Mouse (Mus musculus) liver, embryonic 14.5 days (tissue): ENCODE measurements around the gene Bcar3.

Experiments
- CTCF ChIP-seq: IDR thresholded peaks from 2 replicates; pipeline ENCODE4 v1.5.1; 2016; ENCODE audit warnings: antibody characterized with exemption, low read depth, control low read depth
- EP300 ChIP-seq: IDR thresholded peaks from 2 replicates; pipeline ENCODE4 v1.6.1; 2016; ENCODE audit warnings: antibody characterized with exemption, low read depth

DNA sequence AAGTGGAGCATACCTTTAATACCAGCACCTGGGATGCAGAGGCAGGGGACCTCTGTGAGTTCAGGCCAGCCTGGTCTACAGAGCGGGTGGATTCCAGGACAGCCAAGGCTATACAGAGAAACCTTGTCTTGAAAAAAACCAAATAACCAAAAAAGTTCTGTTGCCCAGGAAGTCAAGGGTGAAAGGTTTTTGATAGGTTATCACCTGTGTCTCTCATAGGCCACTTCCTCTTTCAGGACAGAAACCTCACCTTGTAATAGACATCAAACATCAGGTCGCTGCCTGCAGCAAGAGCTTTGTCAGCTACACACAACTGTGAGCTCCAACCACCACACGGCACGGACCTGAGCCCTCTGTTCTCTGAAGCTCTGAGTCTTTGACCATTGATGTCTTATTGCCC, 10.6 kb downstream of the Bcar3 start:
- no peak for TF ChIP-seq CTCF
- no peak for TF ChIP-seq EP300
